Mouse (Mus musculus): ENCODE results near the gene Cdh13.

DNA sequence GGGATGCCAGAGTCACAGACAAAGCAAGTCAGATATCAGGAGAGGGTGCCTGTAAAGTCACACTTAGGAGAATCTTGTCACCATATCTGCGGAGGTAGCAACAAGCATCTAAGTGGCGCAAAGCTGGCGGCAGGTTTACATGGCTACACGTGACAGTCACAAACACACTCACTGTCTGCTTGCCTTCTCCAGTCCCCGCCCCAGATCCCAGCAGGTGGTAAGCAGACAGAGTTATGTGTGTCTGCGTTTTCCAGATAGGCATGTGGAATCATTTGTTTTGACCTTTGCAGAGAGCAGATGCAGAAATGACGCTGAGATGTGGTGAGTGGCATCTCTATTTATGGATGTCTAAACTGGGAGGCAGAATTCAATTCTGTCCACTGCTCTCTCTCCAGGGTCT lies 826.1 kb downstream of the Cdh13 start:
- TF ChIP-seq CTCF (IDR thresholded peaks at IDR 0.05) (no peak), POLR2A (IDR thresholded peaks at IDR 0.05; ENCODE audit: insufficient read depth, low read depth, low read length) (no peak)

Data from heart, adult 2 months (tissue).